Mouse (Mus musculus): ENCODE measurements around the gene Gimap4.

- TF ChIP-seq CTCF (IDR thresholded peaks at IDR 0.05; ENCODE audit: borderline replicate concordance, control insufficient read depth, extremely low read depth, insufficient read depth, low read length, poor library complexity) = no peak
- no peak for TF ChIP-seq POLR2A (IDR thresholded peaks at IDR 0.05; ENCODE audit: control insufficient read depth, extremely low read depth, insufficient read depth, low read length, poor library complexity)
These were observed 56.3 kb downstream of the Gimap4 start for GRCm38 (mm10) chr6:48740501-48741169.

Measured in thymus, adult 2 months (tissue).